Mouse (Mus musculus): ENCODE data around the gene 4931406P16Rik.
A peak's percentile ranks its signal among the peaks of the same experiment; 100 is the strongest.

The 4931406P16Rik gene

GRCm38 (mm10) chr7:34309186-34309764 lies 4.1 kb downstream of the 4931406P16Rik start:
- no peak for DNase-seq

DNA sequence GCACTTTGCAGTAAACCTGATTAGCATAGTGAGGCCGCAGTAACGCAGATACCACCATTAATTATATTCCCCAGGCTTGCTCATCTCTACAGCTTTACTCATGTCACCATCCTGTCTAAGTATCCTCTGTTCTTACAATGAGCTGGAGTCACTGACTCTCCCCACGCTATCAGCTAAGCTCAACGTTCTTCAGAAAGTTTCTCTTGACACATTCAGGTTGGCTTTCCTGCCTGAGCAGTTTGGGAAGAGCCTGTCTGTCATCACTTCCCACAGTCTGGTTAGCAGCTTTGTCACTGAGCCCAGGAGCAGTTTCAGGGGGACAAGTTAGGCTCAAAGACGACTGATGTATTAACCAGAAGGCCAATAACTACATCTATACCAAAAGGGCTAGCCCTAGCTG lies 4.8 kb downstream of the 4931406P16Rik start:
- no peak for DNase-seq

GRCm38 (mm10) chr7:34305454-34305853 lies 7.9 kb downstream of the 4931406P16Rik start:
- peak; percentile 16 to 24 for DNase-seq

- no peak for DNase-seq
These were observed 10.7 kb downstream of the 4931406P16Rik start for GRCm38 (mm10) chr7:34302651-34303050.

DNA sequence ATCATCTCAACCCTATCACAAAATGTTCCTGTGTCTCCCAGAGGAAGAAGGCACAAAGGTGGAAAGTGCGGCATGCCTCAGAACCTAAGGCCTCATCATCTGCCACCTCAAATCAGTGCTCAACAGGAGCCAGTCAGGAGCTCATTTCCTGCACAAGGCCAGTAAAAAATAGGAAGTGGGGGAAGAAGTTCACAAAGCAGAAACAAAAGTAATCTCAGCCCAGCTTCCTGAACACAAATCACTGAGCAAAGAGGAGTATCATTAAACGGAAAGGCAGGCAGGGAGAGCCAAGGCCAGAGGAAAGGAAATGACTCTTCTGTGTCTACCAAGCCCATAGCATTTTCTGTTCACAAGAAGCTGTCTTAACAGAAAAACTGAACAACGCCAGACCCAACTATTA lies 11.4 kb downstream of the 4931406P16Rik start:
- no peak for DNase-seq

DNA sequence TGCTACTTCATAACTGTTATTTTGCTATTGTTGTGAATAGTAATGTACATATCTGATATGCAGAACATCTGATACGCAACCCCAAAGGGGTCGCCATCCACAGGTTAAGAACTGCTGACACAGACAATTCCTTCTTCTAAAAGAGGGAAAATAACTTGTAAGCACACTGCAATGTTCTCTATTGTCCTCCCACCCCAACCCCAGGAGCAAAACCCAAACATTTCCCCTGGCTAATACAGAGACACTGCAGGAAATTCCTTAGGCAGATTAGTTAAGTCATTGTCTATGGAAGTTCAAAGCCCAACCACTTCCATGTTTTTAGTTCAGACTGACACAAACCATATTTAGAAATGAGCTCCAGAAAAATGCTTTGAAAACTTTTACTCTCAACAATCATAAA lies 14.5 kb downstream of the 4931406P16Rik start:
- DNase-seq = no peak

DNA sequence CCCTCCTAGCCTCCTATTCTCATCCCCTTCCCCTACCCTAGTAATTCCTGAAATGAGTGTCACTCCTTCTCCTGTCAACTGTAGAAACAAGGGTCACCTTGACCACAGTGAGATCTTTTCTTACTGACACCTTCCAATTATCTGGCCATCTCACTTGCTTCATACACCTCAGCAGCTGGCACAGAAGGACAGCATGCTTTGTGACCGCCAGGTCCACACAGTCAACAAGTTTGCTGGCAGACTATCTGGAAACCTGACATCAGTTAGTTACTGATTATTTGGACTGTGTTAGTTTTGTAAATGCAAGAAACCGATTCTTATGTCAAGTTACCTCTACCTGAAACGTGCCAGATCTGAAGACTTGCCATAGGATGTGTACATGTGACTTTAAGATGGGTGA lies 17.2 kb downstream of the 4931406P16Rik start:
- DNase-seq = no peak

DNA sequence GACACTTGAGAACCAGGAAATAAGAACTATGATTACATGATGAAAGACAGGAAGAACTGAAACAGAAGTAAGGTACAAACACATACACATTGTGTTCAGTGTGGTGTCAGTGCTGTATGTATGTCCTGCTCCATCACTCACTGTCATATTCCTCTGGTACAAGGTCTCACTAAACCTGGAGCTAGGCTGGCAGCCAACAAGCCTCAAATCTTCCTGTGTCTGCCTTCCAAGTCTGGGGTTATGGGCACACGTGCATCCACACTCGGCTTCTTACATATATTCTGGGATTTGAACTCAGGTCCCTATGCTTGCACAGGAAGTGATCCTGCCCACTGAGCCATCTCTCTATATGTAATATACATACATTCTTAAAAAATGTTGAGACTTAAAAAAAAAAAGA lies 20.7 kb downstream of the 4931406P16Rik start:
- DNase-seq = no peak

DNA sequence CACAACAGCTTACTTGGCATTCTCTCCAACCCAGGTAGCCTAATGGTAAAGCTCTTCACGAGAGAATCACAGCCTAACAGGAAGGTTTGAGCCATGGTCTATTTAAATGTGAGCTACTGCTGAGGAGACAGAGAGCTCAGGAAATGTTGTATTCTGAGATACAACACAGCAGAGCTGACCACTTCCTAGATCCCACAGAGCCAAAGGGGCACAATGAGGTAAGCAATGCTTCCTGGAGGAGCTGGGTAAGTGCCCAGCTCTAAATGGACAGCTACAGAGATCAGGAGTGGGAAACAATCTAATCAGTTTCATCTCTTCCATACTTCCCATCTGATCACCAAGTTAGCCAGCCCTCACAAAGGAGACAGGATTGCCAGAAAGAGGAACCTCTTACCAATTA lies 22.1 kb downstream of the 4931406P16Rik start:
- no peak for DNase-seq

- DNase-seq = no peak
These were observed 22.8 kb downstream of the 4931406P16Rik start for GRCm38 (mm10) chr7:34290450-34291151.

DNA sequence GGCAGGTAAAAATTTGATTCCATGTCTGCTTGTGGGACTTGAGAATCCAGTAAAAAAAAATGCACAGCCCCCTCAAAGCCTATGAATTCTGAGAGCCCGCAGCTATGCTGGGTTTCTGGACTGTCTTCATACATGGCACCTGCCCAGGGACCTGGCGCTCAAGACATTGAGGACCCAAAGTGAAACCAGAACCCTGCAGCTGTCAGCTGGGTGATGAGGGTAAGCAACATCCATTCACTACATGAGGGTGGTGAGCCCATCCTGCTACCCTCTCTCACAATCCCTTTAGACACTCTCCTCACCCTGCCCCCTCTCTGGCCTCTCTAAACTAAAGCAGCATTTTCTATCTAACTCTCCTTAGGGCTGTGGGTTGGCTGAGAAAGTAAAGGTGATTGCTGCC lies 35.7 kb downstream of the 4931406P16Rik start:
- peak; percentile 6 to 23 for DNase-seq

DNA sequence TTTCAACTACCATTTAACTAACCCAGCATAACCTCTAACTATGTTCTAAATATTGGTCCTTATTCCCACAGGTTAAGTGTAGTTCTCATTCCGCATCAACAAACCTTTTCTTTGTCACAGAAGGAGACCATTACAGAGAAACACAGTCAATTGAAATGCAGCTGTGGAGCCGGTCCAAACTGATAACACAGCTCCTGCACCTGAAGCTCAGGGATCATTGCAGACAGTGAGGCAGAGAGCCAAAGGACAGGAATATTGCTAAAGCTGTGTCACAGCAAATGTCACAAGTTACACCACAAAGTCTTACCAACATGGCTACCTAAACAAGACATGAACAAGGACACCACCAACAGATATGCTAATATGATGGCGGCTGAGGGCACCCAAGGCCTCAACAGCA lies 37.3 kb downstream of the 4931406P16Rik start:
- DNase-seq = no peak

GRCm38 (mm10) chr7:34272465-34272864 lies 40.9 kb downstream of the 4931406P16Rik start:
- no peak for DNase-seq

DNA sequence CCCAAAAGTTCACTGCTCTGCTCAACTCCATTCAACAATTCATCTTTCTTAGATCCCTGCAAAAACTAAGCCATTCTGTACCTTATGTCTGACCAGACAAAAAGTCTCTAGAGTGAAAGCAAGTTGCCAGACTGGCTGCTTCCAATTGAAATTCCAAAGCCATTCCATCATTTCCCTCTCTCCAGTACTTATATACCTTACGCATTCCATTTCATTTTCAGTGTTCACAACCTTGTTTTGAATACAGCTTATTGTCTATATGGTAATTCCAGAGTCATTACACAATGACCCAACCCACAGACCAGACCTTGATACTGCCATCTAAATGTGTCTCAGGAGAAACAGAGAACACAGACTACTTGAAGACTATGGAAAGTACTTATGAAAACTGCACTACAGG lies 44.9 kb downstream of the 4931406P16Rik start:
- no peak for DNase-seq

GRCm38 (mm10) chr7:34266421-34266820 lies 46.9 kb downstream of the 4931406P16Rik start:
- DNase-seq = no peak

DNA sequence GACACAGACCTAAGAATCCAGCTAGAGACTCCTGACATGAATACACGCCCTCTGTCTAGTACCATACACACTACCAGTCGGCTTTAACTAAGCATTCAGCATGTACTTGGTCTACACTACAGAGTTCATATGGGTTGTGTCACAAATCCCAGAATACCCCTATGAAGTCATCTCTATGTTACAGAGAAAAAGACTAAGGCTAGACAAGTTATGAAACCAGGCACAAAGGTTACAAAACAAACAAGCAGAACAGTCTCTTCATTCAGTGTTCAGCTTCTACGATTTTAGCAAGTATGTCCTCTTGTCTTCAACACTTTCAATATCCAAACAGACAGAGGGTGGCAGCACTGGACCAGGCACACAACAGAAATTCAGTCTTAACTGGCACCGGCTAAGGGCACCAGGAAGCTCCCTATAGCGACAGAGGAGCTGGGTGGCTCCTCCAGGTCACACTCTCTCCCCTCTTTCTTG lies 47.4 kb downstream of the 4931406P16Rik start:
- peak; percentile 78 to 79 for DNase-seq

DNA sequence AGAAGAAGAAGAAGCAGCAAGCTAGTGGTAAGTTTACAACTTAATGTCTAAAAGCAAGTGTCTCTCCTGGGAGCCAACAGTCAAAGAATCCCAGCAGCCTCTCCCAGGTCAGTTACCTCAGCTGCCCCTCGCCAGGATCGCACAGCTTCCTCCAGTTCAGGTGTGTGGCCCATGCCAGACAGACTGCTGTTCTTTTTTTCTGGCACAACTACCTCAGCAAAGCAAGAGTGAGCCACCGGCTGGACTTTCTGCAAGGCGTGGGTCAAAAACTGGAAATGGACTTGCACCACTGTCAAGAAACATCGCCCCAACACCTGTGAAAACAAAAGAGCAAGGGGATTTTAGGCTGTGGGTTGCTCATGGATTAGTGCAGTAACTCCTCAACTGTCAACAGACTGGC lies 49.9 kb downstream of the 4931406P16Rik start:
- no peak for DNase-seq

- DNase-seq = no peak
These were observed 54.9 kb downstream of the 4931406P16Rik start for GRCm38 (mm10) chr7:34258407-34258806.

DNA sequence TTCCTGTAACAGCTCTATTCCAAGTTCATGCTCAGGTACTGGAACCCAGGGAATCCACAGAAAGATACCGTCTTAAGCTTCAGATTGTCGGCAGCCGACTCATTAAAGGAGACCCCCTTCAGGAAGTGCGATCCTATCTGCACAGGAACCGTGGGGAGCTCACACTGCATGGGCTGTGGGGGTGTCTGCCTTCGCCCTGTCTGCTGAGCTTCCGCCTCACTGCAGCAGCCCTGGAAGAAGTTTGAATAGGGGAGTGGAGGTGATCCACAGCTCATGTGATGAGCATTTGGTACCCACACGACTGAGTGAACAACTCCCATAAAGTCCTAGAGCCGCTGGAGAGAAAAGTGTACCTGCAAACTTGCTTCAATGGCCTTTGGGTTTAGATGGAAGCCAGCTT lies 56.1 kb downstream of the 4931406P16Rik start:
- no peak for DNase-seq

GRCm38 (mm10) chr7:34255916-34256315 lies 57.4 kb downstream of the 4931406P16Rik start:
- no peak for DNase-seq

DNA sequence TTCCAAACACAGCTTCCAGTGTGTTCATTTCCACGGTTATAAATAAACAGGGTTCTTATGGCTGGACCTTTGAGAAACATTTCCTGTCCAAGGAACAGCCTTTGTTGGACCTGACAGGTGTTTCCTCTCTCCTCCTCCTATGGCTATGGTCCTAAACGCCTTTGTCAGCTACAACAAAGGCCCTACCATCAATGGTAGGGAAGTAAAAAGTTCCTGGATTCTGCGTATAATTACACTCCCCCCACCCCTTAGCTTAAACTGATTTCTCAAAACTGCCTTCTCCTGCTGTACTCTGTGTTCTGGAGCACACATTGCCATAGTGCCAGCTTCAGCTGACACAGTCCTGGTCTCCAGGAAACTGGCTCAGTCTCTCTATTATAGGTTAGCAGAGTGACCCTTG lies 58.2 kb downstream of the 4931406P16Rik start:
- no peak for DNase-seq

DNA sequence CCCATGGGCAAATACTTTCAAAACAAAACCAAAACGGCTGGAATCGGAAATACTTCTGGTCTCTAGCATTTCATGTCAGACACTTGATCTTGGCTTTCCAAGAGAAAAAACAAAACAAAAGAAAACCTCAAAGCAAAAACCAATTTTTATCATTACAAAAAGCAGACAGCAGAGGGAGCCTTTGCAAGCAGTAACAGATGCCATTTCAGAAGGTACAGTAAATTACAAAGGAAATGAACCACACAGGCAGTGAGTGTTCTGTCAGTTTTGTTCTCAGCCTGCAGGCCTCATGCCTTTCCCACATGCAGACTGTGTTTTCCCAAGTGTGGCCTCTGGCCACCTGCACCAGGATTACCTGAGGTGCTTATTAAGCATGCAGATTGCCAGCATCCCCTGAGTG lies 61.3 kb downstream of the 4931406P16Rik start:
- DNase-seq = peak; percentile 10 to 61

GRCm38 (mm10) chr7:34250738-34251137 lies 62.6 kb downstream of the 4931406P16Rik start, which contains the start of gene Gm6096:
Gene Gm6096 (plus strand): TSS chr7:34251038.
- DNase-seq = no peak

DNA sequence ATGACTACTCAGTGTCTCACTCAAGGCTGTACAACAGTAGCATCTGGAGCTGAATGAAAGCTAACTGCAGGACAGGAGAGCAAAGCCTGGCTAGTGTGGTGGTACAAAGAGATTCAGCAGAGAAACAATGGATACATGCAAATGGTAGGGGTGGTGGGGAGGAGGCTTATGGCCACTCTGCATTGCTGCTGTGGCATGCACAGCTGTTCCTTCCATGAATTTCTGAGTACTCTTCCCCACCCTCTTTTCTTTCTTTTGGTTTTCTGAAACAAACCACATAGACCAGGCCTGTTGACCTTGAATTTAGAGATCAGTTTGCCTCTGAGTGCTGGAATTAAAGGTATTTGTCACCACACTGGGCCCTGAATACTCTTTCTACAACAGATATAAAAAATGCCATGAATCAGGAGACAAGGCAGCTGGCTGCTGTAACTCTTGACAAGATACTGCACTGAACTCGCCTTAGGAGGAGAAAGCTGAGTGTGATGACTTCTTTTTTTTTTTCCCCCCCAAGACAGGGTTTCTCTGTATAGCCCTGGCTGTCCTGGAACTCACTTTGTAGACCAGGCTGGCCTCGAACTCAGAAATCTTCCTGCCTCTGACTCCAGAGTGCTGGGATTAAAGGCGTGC lies 66.4 kb downstream of the 4931406P16Rik start:
- DNase-seq = no peak
